15 mouse cellular contexts compared by ENCODE assay signal in genomic region chr5:47556717-47557116, GRCm38 (mm10).
"Had no signal": no experiment of that assay in that cellular context is flagged by ENCODE, and none has a peak within 500 bp of the region (broad histone marks: within the 10 kb centered on the region; RNA-seq: fewer than 3 reads in every experiment).

No protein-coding gene starts in this region.

- H3K4me1 ChIP-seq: limb, embryonic 15.5 days; liver, embryonic 12.5 days; midbrain, embryonic 15.5 days; stomach, embryonic 15.5 days had no signal

- H3K4me3 ChIP-seq: limb, embryonic 15.5 days; liver, embryonic 12.5 days; midbrain, embryonic 15.5 days; neural tube, embryonic 13.5 days; stomach, embryonic 15.5 days had no signal

- H3K36me3 ChIP-seq: limb, embryonic 15.5 days; liver, embryonic 12.5 days; midbrain, embryonic 15.5 days; neural tube, embryonic 13.5 days; stomach, embryonic 15.5 days had no signal

- ATAC-seq: liver, embryonic 12.5 days; midbrain, embryonic 15.5 days had no signal

- H3K27me3 ChIP-seq: limb, embryonic 15.5 days; liver, embryonic 12.5 days; midbrain, embryonic 15.5 days; neural tube, embryonic 13.5 days; stomach, embryonic 15.5 days had no signal

- DNase-seq: kidney, postnatal 36 days; layer of hippocampus, adult 9-11 months; layer of hippocampus, postnatal 36 days; lung, embryonic 14.5 days; lung, postnatal 10 days; lung, postnatal 4 days; right cerebral cortex, postnatal 14 days; thymus, adult 2 months; thymus, postnatal 25 days had no signal

- H3K4me2 ChIP-seq: limb, embryonic 15.5 days; liver, embryonic 12.5 days; lung, embryonic 14.5 days; midbrain, embryonic 11.5 days; midbrain, embryonic 15.5 days; neural tube, embryonic 13.5 days; stomach, embryonic 15.5 days had no signal

- H3K9me3 ChIP-seq: limb, embryonic 15.5 days; liver, embryonic 12.5 days; midbrain, embryonic 15.5 days; neural tube, embryonic 13.5 days; stomach, embryonic 15.5 days had no signal

- H3K27ac ChIP-seq: limb, embryonic 15.5 days; liver, embryonic 12.5 days; midbrain, embryonic 15.5 days; neural tube, embryonic 13.5 days; stomach, embryonic 15.5 days had no signal

- H3K9ac ChIP-seq: limb, embryonic 15.5 days; liver, embryonic 12.5 days; lung, embryonic 14.5 days; midbrain, embryonic 15.5 days; neural tube, embryonic 13.5 days; stomach, embryonic 15.5 days had no signal
